Mouse (Mus musculus) gastrocnemius, postnatal 10 days (tissue): Measurements from ENCODE around the gene Oprl1. TPM values are rescaled to one million over a fixed set of nuclear protein-coding genes. Genes with fewer than 3 reads are reported as not detected.

ENCODE experiments used
- DNase-seq: peaks from one replicate; pipeline ENCODE4 v3.0.0; 2021; ENCODE audit warnings: mixed read lengths
- total RNA-seq, 2 experiments: library from RNA; stranded (reverse); gene quantifications; 2 replicates each; pipeline ENCODE4 v1.2.3; 2021

Oprl1 gene
- total RNA-seq, 2 experiments from 2014 or later = not detected

- DNase-seq = no peak
Measured at GRCm38 (mm10) chr2:181766672-181767557, 52.1 kb downstream of the Oprl1 start.

GRCm38 (mm10) chr2:181768451-181768850, 53.6 kb downstream of the Oprl1 start:
- DNase-seq = no peak

- no peak for DNase-seq
Measured at GRCm38 (mm10) chr2:181769397-181769796, 54.6 kb downstream of the Oprl1 start.

Other genes starting within 250 kb of the Oprl1 start
- gene Abhd16b, start 221.8 kb upstream of the Oprl1 start, total RNA-seq = not detected
- gene Tpd52l2, start 217.9 kb upstream of the Oprl1 start, total RNA-seq = 10 to 100 TPM; 69.9 to 72.9 TPM
- 10 to 100 TPM; 67.5 to 70.1 TPM for gene Dnajc5, start 194.5 kb upstream of the Oprl1 start, total RNA-seq
- gene Uckl1, start 130.1 kb upstream of the Oprl1 start, total RNA-seq = 10 to 100 TPM; 36.5 to 43.5 TPM
- 10 to 100 TPM; 26.7 to 33.4 TPM for gene Prpf6, start 123.1 kb upstream of the Oprl1 start, total RNA-seq
- 10 to 100 TPM; 28.4 to 32.4 TPM for gene Zfp512b, start 122.2 kb upstream of the Oprl1 start, total RNA-seq
- gene Samd10, start 115.8 kb upstream of the Oprl1 start, total RNA-seq = 1 to 10 TPM in 1 of 2 experiments, under 1 TPM in 1; 0.85 to 1.2 TPM
- not detected for gene Gm29797, start 58.0 kb upstream of the Oprl1 start, total RNA-seq
- gene Sox18, start 43.4 kb upstream of the Oprl1 start, total RNA-seq = 10 to 100 TPM; 25.4 to 36.2 TPM
- gene Tcea2, start 34.7 kb upstream of the Oprl1 start, total RNA-seq = 1 to 10 TPM; 5.6 to 6.3 TPM
- gene Rgs19, start 21.0 kb upstream of the Oprl1 start, total RNA-seq = 1 to 10 TPM; 7.5 to 9.6 TPM
- not detected for gene Lkaaear1, start 16.6 kb upstream of the Oprl1 start, total RNA-seq
- under 1 TPM in 1 of 2 experiments, not detected in 1; 0.09 TPM for gene Myt1, start 48.3 kb downstream of the Oprl1 start, total RNA-seq
- gene Pcmtd2, start 122.8 kb downstream of the Oprl1 start, total RNA-seq = 10 to 100 TPM; 22.2 to 25.2 TPM
- gene Polr3k, start 149.3 kb downstream of the Oprl1 start, total RNA-seq = 10 to 100 TPM; 11.2 to 11.4 TPM